Mouse (Mus musculus) testis, adult 2 months (tissue): Measurements from ENCODE around the gene Il22ra2.

Experiments used
- CTCF ChIP-seq: fragments of 200-500 bp; IDR thresholded peaks from 2 replicates; pipeline ENCODE4 v1.5.1; 2012; ENCODE audit warnings: low read depth, mild to moderate bottlenecking, inconsistent platforms, low read length, moderate library complexity; ENCODE audit not compliant: control insufficient read depth, insufficient read depth, insufficient replicate concordance
- POLR2A ChIP-seq: fragments of 200-500 bp; IDR thresholded peaks from 2 replicates; pipeline ENCODE4 v1.6.1; 2012; ENCODE audit warnings: low read depth, mild to moderate bottlenecking, inconsistent platforms, low read length, moderate library complexity; ENCODE audit not compliant: control insufficient read depth

DNA sequence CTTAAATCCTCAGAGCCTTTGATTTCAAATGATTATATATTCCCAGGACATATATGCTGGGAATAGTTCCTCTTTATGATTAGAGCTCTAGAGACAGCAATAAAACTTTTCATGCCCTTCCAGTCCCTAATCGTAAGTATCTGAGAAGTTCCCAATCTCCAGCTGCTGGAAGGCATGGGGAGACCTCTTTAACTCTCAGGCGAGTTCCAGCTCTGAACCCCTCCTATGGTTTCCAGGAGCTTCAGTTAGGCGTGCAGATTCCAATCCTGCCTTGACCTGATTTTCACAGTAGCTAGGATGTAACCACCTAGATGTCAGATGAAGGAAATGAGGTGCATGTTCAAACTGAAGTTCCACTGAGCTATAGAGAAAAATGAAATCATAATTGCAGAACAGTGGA lies 29.2 kb upstream of the Il22ra2 start:
- TF ChIP-seq POLR2A, result no peak
- no peak for TF ChIP-seq CTCF
